Mouse (Mus musculus) thymus, postnatal 10 days (tissue): ENCODE data around the gene Metap1.

Experiments used
- DNase-seq, 2 experiments: peaks; one replicate each; pipeline ENCODE4 v3.0.0; 2021; ENCODE audit warnings: low spot score in 2 of 2

Metap1 gene

GRCm38 (mm10) chr3:138489327-138490033, at the start of gene Metap1:
TSS of gene Metap1 (minus strand) at chr3:138489515.
- peak; percentile 96 to 99 for DNase-seq

GRCm38 (mm10) chr3:138536031-138536430, 46.7 kb upstream of the Metap1 start:
- DNase-seq = no peak

GRCm38 (mm10) chr3:138532764-138533163, 43.4 kb upstream of the Metap1 start:
- no peak for DNase-seq

- DNase-seq = no peak
Measured at GRCm38 (mm10) chr3:138531479-138532181, 42.3 kb upstream of the Metap1 start.

GRCm38 (mm10) chr3:138530578-138531478, 41.5 kb upstream of the Metap1 start:
- no peak for DNase-seq

- no peak for DNase-seq
Measured at GRCm38 (mm10) chr3:138528265-138528664, 39.0 kb upstream of the Metap1 start.

GRCm38 (mm10) chr3:138527667-138528231, 38.4 kb upstream of the Metap1 start:
- peak; percentile 44 to 59 for DNase-seq

- DNase-seq = peak; percentile 95 to 98
Measured at GRCm38 (mm10) chr3:138526916-138527666, 37.8 kb upstream of the Metap1 start.

- DNase-seq = peak; percentile 39 to 64
Measured at GRCm38 (mm10) chr3:138526073-138526915, 37.0 kb upstream of the Metap1 start, which contains the start of gene Eif4e. TSS of gene Eif4e (plus strand) at chr3:138526179.

GRCm38 (mm10) chr3:138525494-138525893, 36.2 kb upstream of the Metap1 start:
- no peak for DNase-seq

GRCm38 (mm10) chr3:138523956-138524355, 34.6 kb upstream of the Metap1 start:
- no peak for DNase-seq

GRCm38 (mm10) chr3:138519218-138519617, 29.9 kb upstream of the Metap1 start:
- DNase-seq = no peak

- peak; percentile 7 to 43 for DNase-seq
Measured at GRCm38 (mm10) chr3:138517881-138518280, 28.6 kb upstream of the Metap1 start.

GRCm38 (mm10) chr3:138515656-138516370, 26.5 kb upstream of the Metap1 start:
- no peak for DNase-seq

- no peak for DNase-seq
Measured at GRCm38 (mm10) chr3:138514749-138515148, 25.4 kb upstream of the Metap1 start.

GRCm38 (mm10) chr3:138513243-138513642, 23.9 kb upstream of the Metap1 start:
- no peak for DNase-seq

GRCm38 (mm10) chr3:138510471-138510870, 21.2 kb upstream of the Metap1 start:
- DNase-seq = no peak

GRCm38 (mm10) chr3:138509581-138509980, 20.3 kb upstream of the Metap1 start:
- DNase-seq = no peak

- no peak for DNase-seq
Measured at GRCm38 (mm10) chr3:138506749-138507148, 17.4 kb upstream of the Metap1 start.
